Mouse (Mus musculus) limb, embryonic 11.5 days (tissue): Measurements from ENCODE around the gene Sulf2. TPM values are rescaled to one million over a fixed set of nuclear protein-coding genes. Genes with fewer than 3 reads are reported as not detected.

ENCODE experiments used
- ATAC-seq: fragments of 200-750 bp; cut with Nextera tagmentation; 2 replicates; pipeline ENCODE4 v1.8.0; 2017; ENCODE audit warnings: low read depth; ENCODE audit not compliant: insufficient number of reproducible peaks, low FRiP score, low TSS enrichment
- DNase-seq: peaks from one replicate; pipeline ENCODE4 v3.0.0-alpha.2; 2015; ENCODE audit warnings: low spot score
- H3K27ac ChIP-seq: fragments of 300-500 bp; sonication (generic); replicated peaks from 2 replicates; pipeline ENCODE4 v1.5.1; 2014; ENCODE audit warnings: low read depth, mild to moderate bottlenecking, low read length
- H3K27me3 ChIP-seq: fragments of 300-500 bp; sonication (generic); 2 replicates; pipeline ENCODE4 v1.6.1; 2014; ENCODE audit warnings: mild to moderate bottlenecking, low read length, mixed read lengths; ENCODE audit not compliant: control insufficient read depth, insufficient read depth
- H3K36me3 ChIP-seq: fragments of 300-500 bp; sonication (generic); 2 replicates; pipeline ENCODE4 v1.6.1; 2014; ENCODE audit warnings: mild to moderate bottlenecking, low read length, moderate library complexity, mixed read lengths; ENCODE audit not compliant: control insufficient read depth, insufficient read depth
- H3K4me1 ChIP-seq: fragments of 300-500 bp; sonication (generic); 2 replicates; pipeline ENCODE4 v1.6.1; 2014; ENCODE audit warnings: low read length, mixed read lengths; ENCODE audit not compliant: control insufficient read depth, insufficient read depth
- H3K4me2 ChIP-seq: fragments of 300-500 bp; sonication (generic); 2 replicates; pipeline ENCODE4 v1.6.1; 2014; ENCODE audit warnings: low read depth, mild to moderate bottlenecking, moderate library complexity; ENCODE audit not compliant: severe bottlenecking
- H3K4me3 ChIP-seq: fragments of 300-500 bp; sonication (generic); 2 replicates; pipeline ENCODE4 v1.5.1; 2014; ENCODE audit warnings: low read depth, low read length
- H3K9ac ChIP-seq: fragments of 300-500 bp; sonication (generic); 2 replicates; pipeline ENCODE4 v1.6.1; 2014; ENCODE audit warnings: mild to moderate bottlenecking, low read length
- H3K9me3 ChIP-seq: fragments of 300-500 bp; sonication (generic); 2 replicates; pipeline ENCODE4 v1.6.1; 2016; ENCODE audit warnings: low read length; ENCODE audit not compliant: control insufficient read depth
- WGBS: fragments of 180-500 bp; shearing (Covaris S2); extraction: QIAGEN DNeasy Blood & Tissue Kit; methylation state at CpG from one replicate; pipeline ENCODE4 v1.1.7; 2014; 5-methylcytosine and 5-hydroxymethylcytosine counted together
- polyA plus RNA-seq: library from polyadenylated mRNA; unstranded; fragments of >200 nt; fragmentation: Nextera tagmentation; extraction: Ambion mirVana; gene quantifications from 2 replicates; pipeline ENCODE4 v1.2.1, GENCODE M21; 2014

Gene Sulf2
- polyA plus RNA-seq, 1 experiment from 2014 or later = 193 TPM

- WGBS = 53% methylated on average over 15 of the region's 15 CpGs
- Histone ChIP-seq H3K36me3 (no peaks in the 10 kb centered on the region), H3K9me3 (no peaks in the 10 kb centered on the region), H3K27me3 (no peaks in the 10 kb centered on the region), H3K4me3 (no peak overlapping the region), H3K4me1 (peaks cover 52% of the 10 kb centered on the region), H3K27ac (peak overlapping the region; percentile 98), H3K4me2 (no peak overlapping the region), H3K9ac (no peak overlapping the region; the same call in 1 of the 2 replicates)
- DNase-seq (peak; percentile 49), ATAC-seq (no peak)
Observed at GRCm38 (mm10) chr2:166182009-166182685, 26.7 kb upstream of the Sulf2 start.

DNA sequence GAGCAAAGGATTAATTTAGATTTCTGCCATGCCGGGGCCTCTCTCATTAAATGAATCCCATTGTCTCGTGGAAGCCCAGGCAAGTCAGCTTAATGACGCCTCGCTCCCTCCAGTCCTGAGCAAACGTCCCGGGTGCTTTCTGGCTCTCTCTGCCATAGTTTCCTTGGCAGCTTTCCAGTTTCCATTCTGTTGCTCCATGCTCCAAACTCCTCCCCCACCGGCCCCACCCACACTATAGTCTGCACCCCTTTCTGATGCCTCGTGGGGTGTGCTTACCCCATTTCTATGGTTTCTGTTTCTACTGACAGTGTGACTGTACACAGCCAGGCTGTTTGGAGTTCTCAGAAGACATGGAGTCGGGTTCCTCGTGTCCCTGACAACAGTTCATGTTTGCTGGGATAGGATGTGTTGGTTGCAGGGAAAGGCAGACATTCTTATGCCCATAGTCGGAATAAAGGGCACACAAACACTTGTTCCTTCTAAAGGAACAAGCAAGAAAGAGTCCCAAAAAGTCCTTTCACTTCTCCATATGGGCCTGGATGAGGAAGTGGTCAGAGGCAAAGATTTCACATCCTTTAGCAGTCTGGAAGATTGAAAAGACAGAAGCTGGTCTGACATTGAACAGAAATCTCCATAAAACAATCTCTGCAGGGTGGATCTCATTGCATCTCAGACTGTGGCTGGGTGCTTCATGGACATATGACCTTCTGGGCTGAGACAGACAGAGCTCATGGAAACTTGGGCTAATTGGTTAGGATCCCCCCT is 25.5 kb upstream of the Sulf2 start:
- no peaks in the 10 kb centered on the region for H3K27me3 ChIP-seq
- 23% methylated on average over 11 of the region's 11 CpGs for WGBS
- H3K36me3 ChIP-seq = no peaks in the 10 kb centered on the region
- peak overlapping the region; percentile 10; the same call in 1 of the 2 replicates for H3K4me2 ChIP-seq
- ATAC-seq (no peak), DNase-seq (peak; percentile 59)
- H3K4me3 ChIP-seq = no peak overlapping the region
- peak overlapping the region; percentile 98 for H3K27ac ChIP-seq
- peaks cover 57% of the 10 kb centered on the region for H3K4me1 ChIP-seq
- peak overlapping the region; percentile 45; the same call in 1 of the 2 replicates for H3K9ac ChIP-seq
- no peaks in the 10 kb centered on the region for H3K9me3 ChIP-seq

DNA sequence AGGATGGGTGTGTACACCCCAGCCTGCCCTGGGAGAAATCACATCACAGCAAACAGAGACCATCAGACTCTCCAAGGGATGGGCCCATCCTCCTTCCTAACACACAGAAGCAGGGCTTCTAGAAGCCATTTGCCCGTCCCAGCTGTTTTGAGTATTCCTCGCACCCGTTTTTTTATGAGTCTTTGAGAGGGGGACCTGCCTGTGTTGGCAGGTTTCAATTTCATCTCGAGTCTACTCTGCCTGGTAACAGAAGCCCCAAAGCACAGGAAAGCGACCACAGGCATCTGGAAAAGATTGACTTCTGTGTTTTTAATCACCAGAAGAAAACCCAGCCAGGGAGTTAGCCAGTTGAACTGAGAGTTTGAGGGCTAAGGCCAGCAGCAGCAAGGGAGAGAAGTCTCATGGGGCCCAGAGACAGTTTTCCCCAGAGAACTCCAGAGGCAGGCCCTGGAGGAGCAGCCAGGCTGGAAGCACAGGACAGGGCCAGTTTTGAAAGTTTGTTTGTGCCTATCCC is 24.7 kb upstream of the Sulf2 start:
- 2% methylated on average over 5 of the region's 5 CpGs for WGBS
- Histone ChIP-seq H3K27ac (peak overlapping the region; percentile 98), H3K4me1 (peaks cover 64% of the 10 kb centered on the region), H3K27me3 (no peaks in the 10 kb centered on the region), H3K4me2 (peak overlapping the region; percentile 10; the same call in 1 of the 2 replicates), H3K4me3 (no peak overlapping the region), H3K9me3 (no peaks in the 10 kb centered on the region), H3K36me3 (no peaks in the 10 kb centered on the region), H3K9ac (peak overlapping the region; percentile 45; the same call in 1 of the 2 replicates)
- peak; percentile 82 for DNase-seq
- ATAC-seq = peak; percentile 69

DNA sequence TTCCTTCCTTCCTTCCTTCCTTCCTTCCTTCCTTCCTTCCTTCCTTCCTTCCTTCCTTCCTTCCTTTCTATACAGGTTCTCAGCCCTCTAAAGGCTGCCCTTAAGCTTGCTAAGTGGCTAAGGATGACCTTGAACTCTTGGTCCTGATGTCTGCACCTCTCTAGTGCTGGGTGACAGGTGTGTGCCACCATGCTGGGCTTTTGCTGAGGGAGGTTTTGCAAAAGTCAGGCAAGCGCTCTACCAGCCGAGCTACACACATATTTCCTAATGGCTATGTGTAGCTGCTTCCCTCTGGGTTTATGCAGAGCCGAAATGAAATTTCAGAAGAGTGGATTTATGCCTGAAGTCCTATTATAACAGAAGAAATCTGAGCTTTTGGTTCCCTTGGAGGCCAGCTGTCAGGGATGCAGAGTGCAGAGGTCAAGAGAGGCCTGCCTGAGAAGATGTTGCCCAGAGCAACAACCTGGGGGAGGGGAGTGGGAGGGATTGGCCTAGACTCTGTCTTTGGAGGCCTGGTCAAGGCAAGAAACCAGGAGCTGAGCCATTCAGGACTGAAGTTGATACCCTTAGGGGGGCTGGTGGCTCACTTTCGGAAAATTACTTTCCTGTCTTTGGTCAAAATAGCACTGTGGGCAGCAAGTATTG is 24.1 kb upstream of the Sulf2 start:
- Histone ChIP-seq H3K4me2 (peak overlapping the region; percentile 3; the same call in 1 of the 2 replicates), H3K9me3 (no peaks in the 10 kb centered on the region), H3K27ac (peak overlapping the region; percentile 98), H3K9ac (no peak overlapping the region), H3K4me3 (no peak overlapping the region), H3K27me3 (no peaks in the 10 kb centered on the region), H3K36me3 (no peaks in the 10 kb centered on the region), H3K4me1 (peaks cover 64% of the 10 kb centered on the region)
- 20% methylated on average over 4 of the region's 4 CpGs for WGBS
- DNase-seq = peak; percentile 81
- peak; percentile 61 for ATAC-seq

GRCm38 (mm10) chr2:166175552-166176136 is 20.2 kb upstream of the Sulf2 start:
- H3K27me3 ChIP-seq = no peaks in the 10 kb centered on the region
- peak overlapping the region; percentile 72; the same call in 1 of the 2 replicates for H3K27ac ChIP-seq
- H3K36me3 ChIP-seq = no peaks in the 10 kb centered on the region
- H3K9ac ChIP-seq = no peak overlapping the region
- 59% methylated on average over 8 of the region's 8 CpGs for WGBS
- H3K9me3 ChIP-seq = no peaks in the 10 kb centered on the region
- H3K4me3 ChIP-seq = no peak overlapping the region
- no peak overlapping the region for H3K4me2 ChIP-seq
- DNase-seq (no peak), ATAC-seq (no peak)
- peaks cover 62% of the 10 kb centered on the region for H3K4me1 ChIP-seq

DNA sequence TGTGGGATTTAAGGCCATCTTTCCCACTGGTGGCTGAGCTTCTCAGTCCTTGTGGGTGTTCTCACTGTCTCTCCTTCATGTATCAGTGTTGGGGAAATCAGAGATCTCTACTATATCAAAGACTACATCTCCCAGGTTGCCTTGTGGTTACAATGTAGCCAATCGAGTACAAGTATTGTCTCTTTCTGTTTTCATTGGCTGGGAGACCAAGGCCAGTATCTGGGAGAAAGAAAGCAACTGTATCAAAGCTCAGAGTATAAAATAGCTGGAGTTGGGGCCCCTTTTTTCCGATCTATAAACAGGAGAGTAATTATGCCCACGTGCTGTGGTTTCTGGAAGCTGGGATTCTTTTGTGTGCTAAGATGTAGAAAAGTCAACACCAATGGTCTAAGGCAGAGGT is 19.7 kb upstream of the Sulf2 start:
- Histone ChIP-seq H3K4me3 (no peak overlapping the region), H3K27me3 (no peaks in the 10 kb centered on the region), H3K36me3 (no peaks in the 10 kb centered on the region), H3K27ac (peak overlapping the region; percentile 72; the same call in 1 of the 2 replicates), H3K9ac (no peak overlapping the region), H3K9me3 (no peaks in the 10 kb centered on the region), H3K4me1 (peaks cover 57% of the 10 kb centered on the region), H3K4me2 (no peak overlapping the region)
- WGBS = 12% methylated on average over 3 of the region's 3 CpGs
- peak; percentile 29; the same call in 1 of the 2 replicates for ATAC-seq
- DNase-seq = no peak

- Histone ChIP-seq H3K36me3 (no peaks in the 10 kb centered on the region), H3K4me1 (peaks cover 45% of the 10 kb centered on the region), H3K27ac (no peak overlapping the region), H3K27me3 (no peaks in the 10 kb centered on the region; the same call in 1 of the 2 replicates), H3K9ac (no peak overlapping the region), H3K4me2 (no peak overlapping the region), H3K4me3 (no peak overlapping the region), H3K9me3 (no peaks in the 10 kb centered on the region)
- no peak for DNase-seq
- 74% methylated on average over 5 of the region's 5 CpGs for WGBS
- ATAC-seq = no peak
Observed at GRCm38 (mm10) chr2:166173169-166173568, 17.7 kb upstream of the Sulf2 start.

DNA sequence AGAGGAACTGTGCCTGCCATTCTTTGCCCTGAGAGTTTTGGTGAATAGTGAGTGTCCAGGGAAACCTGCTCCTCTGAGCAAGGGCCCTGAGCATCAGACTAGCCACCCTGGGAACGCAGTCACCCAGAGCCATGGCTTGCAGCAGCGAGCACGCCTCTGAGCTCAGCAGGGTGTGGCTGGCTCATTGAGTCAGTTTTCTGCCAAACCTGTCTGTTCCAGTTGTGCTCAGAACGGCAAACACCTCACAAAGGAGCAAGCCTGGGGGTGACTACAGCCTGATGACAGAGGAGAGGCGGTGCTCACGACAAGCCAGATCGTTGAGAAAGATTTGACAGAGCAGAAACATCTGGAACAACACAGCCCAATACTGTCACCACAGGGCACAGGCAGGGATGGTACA is 14.7 kb upstream of the Sulf2 start:
- 46% methylated on average over 7 of the region's 7 CpGs for WGBS
- Histone ChIP-seq H3K4me1 (peaks cover 22% of the 10 kb centered on the region), H3K4me2 (no peak overlapping the region), H3K9me3 (no peaks in the 10 kb centered on the region), H3K27ac (no peak overlapping the region), H3K9ac (no peak overlapping the region), H3K36me3 (no peaks in the 10 kb centered on the region), H3K4me3 (no peak overlapping the region), H3K27me3 (no peaks in the 10 kb centered on the region; the same call in 1 of the 2 replicates)
- ATAC-seq (no peak), DNase-seq (no peak)
